Mouse (Mus musculus): Measurements from ENCODE around the gene Rbm43.

- no peak for TF ChIP-seq CTCF (IDR thresholded peaks at IDR 0.05; ENCODE audit: low read depth, low read length)
- no peak for TF ChIP-seq POLR2A (IDR thresholded peaks at IDR 0.05; ENCODE audit: borderline replicate concordance, low read depth, low read length)
Measured at GRCm38 (mm10) chr2:51911864-51912263, 23.1 kb downstream of the Rbm43 start.

All from bone marrow macrophage, adult 2 months (primary cell).